Mouse (Mus musculus) lung, postnatal 0 days (tissue): Measurements from ENCODE around the gene Scgb1b7. TPM values are rescaled to one million over a fixed set of nuclear protein-coding genes. Genes with fewer than 3 reads are reported as not detected.
"Not testable (repeated sequence)": the region's sequence is repeated elsewhere in the genome, so short reads cannot be mapped to it uniquely, and the experiment has no call there.

Experiments used
- ATAC-seq: fragments of 200-750 bp; cut with Nextera tagmentation; 2 replicates; pipeline ENCODE4 v1.8.0; 2017; ENCODE audit warnings: moderate library complexity
- DNase-seq: peaks from one replicate; pipeline ENCODE4 v3.0.0-alpha.2; 2016; ENCODE audit warnings: low spot score
- H3K27ac ChIP-seq: fragments of 300-500 bp; sonication (generic); 2 replicates; pipeline ENCODE4 v1.5.1; 2014; ENCODE audit warnings: antibody characterized with exemption, mild to moderate bottlenecking, low read length, mixed read lengths
- H3K27me3 ChIP-seq: fragments of 300-500 bp; sonication (generic); replicated peaks from 2 replicates; pipeline ENCODE4 v1.6.1; 2014; ENCODE audit warnings: low read length, mixed read lengths; ENCODE audit not compliant: insufficient read depth
- H3K36me3 ChIP-seq: fragments of 300-500 bp; sonication (generic); 2 replicates; pipeline ENCODE4 v1.6.1; 2014; ENCODE audit warnings: low read length, mixed read lengths; ENCODE audit not compliant: insufficient read depth
- H3K4me1 ChIP-seq: fragments of 300-500 bp; sonication (generic); 2 replicates; pipeline ENCODE4 v1.6.1; 2014; ENCODE audit warnings: antibody characterized with exemption, low read depth, low read length, mixed read lengths; ENCODE audit not compliant: insufficient read depth
- H3K4me2 ChIP-seq: fragments of 300-500 bp; sonication (generic); replicated peaks from 2 replicates; pipeline ENCODE4 v1.6.1; 2014; ENCODE audit warnings: low read depth, mild to moderate bottlenecking, low read length, moderate library complexity, mixed read lengths
- H3K4me3 ChIP-seq: fragments of 300-500 bp; sonication (generic); 2 replicates; pipeline ENCODE4 v1.5.1; 2014; ENCODE audit warnings: low read depth, low read length
- H3K9ac ChIP-seq: fragments of 300-500 bp; sonication (generic); replicated peaks from 2 replicates; pipeline ENCODE4 v1.6.1; 2014; ENCODE audit warnings: low read depth, mild to moderate bottlenecking
- H3K9me3 ChIP-seq: fragments of 300-500 bp; sonication (generic); 2 replicates; pipeline ENCODE4 v1.6.1; 2016; ENCODE audit warnings: low read length, mixed read lengths
- WGBS: fragments of 180-500 bp; shearing (Covaris S2); extraction: QIAGEN DNeasy Blood & Tissue Kit; methylation state at CpG from one replicate; pipeline ENCODE4 v1.1.7; 2014; 5-methylcytosine and 5-hydroxymethylcytosine counted together
- polyA plus RNA-seq: library from polyadenylated mRNA; unstranded; fragments of >200 nt; fragmentation: Nextera tagmentation; extraction: Ambion mirVana; gene quantifications from 2 replicates; pipeline ENCODE4 v1.2.1, GENCODE M21; 2015

Scgb1b7 gene
- not detected in 2 replicates for polyA plus RNA-seq

GRCm38 (mm10) chr7:31712365-31712764 is at the start of gene Scgb1b7:
TSS of gene Scgb1b7 (plus strand) at chr7:31712665.
- not testable (repeated sequence) for H3K4me1 ChIP-seq, H3K27me3 ChIP-seq, ATAC-seq, H3K9ac ChIP-seq, H3K4me2 ChIP-seq, H3K27ac ChIP-seq, H3K4me3 ChIP-seq, DNase-seq, H3K36me3 ChIP-seq, H3K9me3 ChIP-seq
- WGBS, result 77% methylated on average over 3 of the region's 5 CpGs

DNA sequence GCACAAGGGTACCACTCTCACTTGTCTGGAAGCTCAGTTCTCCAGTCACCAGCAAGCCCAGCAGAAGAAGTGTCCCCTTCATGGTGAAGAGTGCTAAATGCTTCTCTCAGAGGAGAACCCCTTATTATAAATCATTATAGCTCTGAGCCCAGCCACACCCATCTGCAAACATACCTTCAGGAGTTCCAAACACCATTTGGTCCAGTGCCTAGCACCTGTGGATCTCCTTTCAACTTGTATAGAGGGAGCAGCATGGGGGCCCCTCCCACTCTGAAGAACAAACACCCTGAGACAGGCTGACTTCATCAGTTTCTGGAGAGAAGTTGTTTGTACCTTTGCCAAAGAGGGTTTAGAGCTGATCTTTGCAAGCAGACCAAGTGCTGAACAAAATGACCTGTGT is 6.8 kb upstream of the Scgb1b7 start, which contains the start of gene Scgb2b7:
Gene Scgb2b7, minus strand, starts transcription at position 101 of the 400 bp plus-strand sequence.
- not testable (repeated sequence) for H3K4me3 ChIP-seq, DNase-seq, H3K27ac ChIP-seq, H3K27me3 ChIP-seq, H3K36me3 ChIP-seq, H3K9me3 ChIP-seq, H3K4me1 ChIP-seq, ATAC-seq, H3K4me2 ChIP-seq, H3K9ac ChIP-seq

Other genes with a start within 250 kb of the Scgb1b7 start
- not detected in 2 replicates for gene Scgb2b7, start 6.9 kb upstream of the Scgb1b7 start, polyA plus RNA-seq